ENCODE assay signal across 8 mouse cellular contexts in the genomic region with DNA sequence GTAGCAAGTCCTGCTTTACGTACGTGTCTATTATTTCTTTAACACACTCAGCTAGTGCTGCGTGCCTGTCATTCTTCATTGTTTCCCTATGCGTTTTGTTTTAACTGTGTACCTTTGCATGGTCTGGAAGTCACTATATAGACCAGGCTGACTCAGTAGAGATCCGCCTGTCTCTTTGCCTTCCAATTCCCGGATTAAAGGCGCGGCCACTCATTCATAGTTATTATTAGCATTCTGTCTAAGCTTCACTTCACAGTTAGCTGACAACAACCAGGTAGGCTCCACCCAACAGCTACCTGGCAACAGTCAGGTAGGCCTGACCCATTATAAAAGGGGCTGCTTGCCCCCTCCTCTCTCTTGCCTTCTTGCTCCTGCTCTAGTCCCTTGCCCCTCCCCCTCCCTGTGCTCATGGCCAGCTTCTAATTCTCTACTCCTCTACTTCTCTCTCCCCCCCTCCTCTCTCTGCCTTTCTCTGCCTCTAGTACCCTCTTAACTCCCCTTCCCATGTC. TPM values are rescaled to one million over a fixed set of nuclear protein-coding genes. Genes with fewer than 3 reads are reported as not detected.
DNase-seq lines count a peak whose midpoint lies in the region; ATAC-seq and TF ChIP-seq lines count a peak whose summit lies in the region.

No protein-coding gene starts in this region.

- WGBS in hindbrain, postnatal 0 days, result under 1% methylated on average over 8 of the region's 8 CpGs
- WGBS in midbrain, embryonic 16.5 days, result under 1% methylated on average over 8 of the region's 8 CpGs

- H3K9me3 ChIP-seq in hindbrain, postnatal 0 days (ENCODE audit: low read length), result no peaks in the 10 kb centered on the region
- no peaks in the 10 kb centered on the region for H3K9me3 ChIP-seq in midbrain, embryonic 16.5 days (replicated peaks; ENCODE audit: control insufficient read depth, low read length, poor library complexity, severe bottlenecking)

- peak overlapping the region; percentile 85 for H3K4me2 ChIP-seq in hindbrain, postnatal 0 days (ENCODE audit: low read depth, low read length)
- H3K4me2 ChIP-seq in midbrain, embryonic 16.5 days (ENCODE audit: low read length), result peak overlapping the region; percentile 90

- H3K9ac ChIP-seq in hindbrain, postnatal 0 days (replicated peaks; ENCODE audit: low read length), result peak overlapping the region; percentile 78
- H3K9ac ChIP-seq in midbrain, embryonic 16.5 days (ENCODE audit: low read depth, low read length), result peak overlapping the region; percentile 70

- DNase-seq in cerebellum, adult 9-10 months, result peak; percentile 62
- no peak for DNase-seq in cerebellum, adult 8-10 months
- DNase-seq in right cerebral cortex, postnatal 10 days (ENCODE audit: low spot score in 2 of 2), result peak; percentile 47 to 59
- no peak for DNase-seq in right cerebral cortex, adult 2 months (ENCODE audit: low spot score in 2 of 2)
- DNase-seq in hindbrain, postnatal 0 days (ENCODE audit: low spot score), result peak; percentile 15
- no peak for DNase-seq in yolk sac, embryonic 10.5 days (ENCODE audit: low spot score)
- DNase-seq in left cerebral cortex, adult 8-10 months (ENCODE audit: low spot score in 2 of 2), result no peak

- peaks cover 28% of the 10 kb centered on the region for H3K36me3 ChIP-seq in hindbrain, postnatal 0 days (ENCODE audit: insufficient read depth, low read length)
- H3K36me3 ChIP-seq in midbrain, embryonic 16.5 days (ENCODE audit: control insufficient read depth, insufficient read depth, low read length), result peaks cover 19% of the 10 kb centered on the region

- no peak for TF ChIP-seq CTCF in hindbrain, postnatal 0 days (IDR thresholded peaks at IDR 0.05; ENCODE audit: low read depth)

- H3K4me1 ChIP-seq in hindbrain, postnatal 0 days (ENCODE audit: insufficient read depth, low read length), result peaks cover 11% of the 10 kb centered on the region
- peaks cover 22% of the 10 kb centered on the region for H3K4me1 ChIP-seq in midbrain, embryonic 16.5 days (ENCODE audit: control insufficient read depth, insufficient read depth, low read length)

- H3K4me3 ChIP-seq in hindbrain, postnatal 0 days (ENCODE audit: low read length), result peak overlapping the region; percentile 68
- peak overlapping the region; percentile 83 for H3K4me3 ChIP-seq in midbrain, embryonic 16.5 days (ENCODE audit: low read depth, low read length)

- no peaks in the 10 kb centered on the region for H3K27me3 ChIP-seq in hindbrain, postnatal 0 days (ENCODE audit: insufficient read depth, low read length)
- no peaks in the 10 kb centered on the region for H3K27me3 ChIP-seq in midbrain, embryonic 16.5 days (ENCODE audit: control insufficient read depth, insufficient read depth, low read depth, low read length)

- peak overlapping the region; percentile 97 for H3K27ac ChIP-seq in hindbrain, postnatal 0 days
- peak overlapping the region; percentile 91 for H3K27ac ChIP-seq in midbrain, embryonic 16.5 days (ENCODE audit: low read length)

- peak; percentile 20; the same call in 1 of the 2 replicates for ATAC-seq in hindbrain, postnatal 0 days
- peak; percentile 63 for ATAC-seq in midbrain, embryonic 16.5 days

RNA-seq across cellular contexts. Expression of a gene that starts 0.3 kb away (rescaled TPM):
- total RNA-seq in hindbrain, postnatal 0 days (2014; rRNA removed), result 91.0 and 91.5 TPM in 2 replicates
- 50.5 and 51.9 TPM in 2 replicates for polyA plus RNA-seq in hindbrain, postnatal 0 days (2015; fragmentation: Nextera tagmentation; extraction: Ambion mirVana)
- polyA plus RNA-seq in midbrain, embryonic 16.5 days (2015; fragmentation: Nextera tagmentation; extraction: Ambion mirVana), result 44.2 and 45.2 TPM in 2 replicates
- total RNA-seq in left cerebral cortex, adult 8-10 months (2022), result 10 to 100 TPM; 13.0 to 20.1 (median 16.1) TPM

RNA-seq across cellular contexts. Expression of a gene that starts 9.4 kb away (rescaled TPM):
- total RNA-seq in hindbrain, postnatal 0 days (2014; rRNA removed), result 71.4 and 84.4 TPM in 2 replicates
- 60.9 and 62.7 TPM in 2 replicates for polyA plus RNA-seq in hindbrain, postnatal 0 days (2015; fragmentation: Nextera tagmentation; extraction: Ambion mirVana)
- polyA plus RNA-seq in midbrain, embryonic 16.5 days (2015; fragmentation: Nextera tagmentation; extraction: Ambion mirVana), result 58.7 and 65.4 TPM in 2 replicates
- total RNA-seq in left cerebral cortex, adult 8-10 months (2022), result 10 to 100 TPM; 36.9 to 50.9 (median 45.7) TPM

RNA-seq across cellular contexts. Expression of a gene that starts 13.1 kb away (rescaled TPM):
- total RNA-seq in hindbrain, postnatal 0 days (2014; rRNA removed), result 0.40 and 0.89 TPM in 2 replicates
- polyA plus RNA-seq in hindbrain, postnatal 0 days (2015; fragmentation: Nextera tagmentation; extraction: Ambion mirVana), result 0.36 and 0.43 TPM in 2 replicates
- 0.25 and 0.26 TPM in 2 replicates for polyA plus RNA-seq in midbrain, embryonic 16.5 days (2015; fragmentation: Nextera tagmentation; extraction: Ambion mirVana)
- total RNA-seq in left cerebral cortex, adult 8-10 months (2022), result under 1 TPM; 0.14 to 0.44 (median 0.17) TPM

RNA-seq across cellular contexts. Expression of a gene that starts 22.1 kb away (rescaled TPM):
- not detected in 2 replicates for total RNA-seq in hindbrain, postnatal 0 days (2014; rRNA removed)
- 0.21 and 0.23 TPM in 2 replicates for polyA plus RNA-seq in hindbrain, postnatal 0 days (2015; fragmentation: Nextera tagmentation; extraction: Ambion mirVana)
- 0.15 TPM in 1 of 2 replicates, not detected in the other for polyA plus RNA-seq in midbrain, embryonic 16.5 days (2015; fragmentation: Nextera tagmentation; extraction: Ambion mirVana)
- total RNA-seq in left cerebral cortex, adult 8-10 months (2022), result 1 to 10 TPM in 1 of 4 experiments, under 1 TPM in 3; 0.67 to 1.4 (median 0.76) TPM

RNA-seq across cellular contexts. Expression of a gene that starts 22.6 kb away (rescaled TPM):
- 112 and 123 TPM in 2 replicates for total RNA-seq in hindbrain, postnatal 0 days (2014; rRNA removed)
- polyA plus RNA-seq in hindbrain, postnatal 0 days (2015; fragmentation: Nextera tagmentation; extraction: Ambion mirVana), result 151 and 155 TPM in 2 replicates
- polyA plus RNA-seq in midbrain, embryonic 16.5 days (2015; fragmentation: Nextera tagmentation; extraction: Ambion mirVana), result 133 and 151 TPM in 2 replicates
- 100 to 1,000 TPM in 2 of 4 experiments, 10 to 100 TPM in 2; 89.4 to 109 (median 102) TPM for total RNA-seq in left cerebral cortex, adult 8-10 months (2022)

Comparison
In these comparisons a context has a peak if more than half of its experiments do, and no peak if none do; other contexts are left out.
1. DNase-seq: peak in cerebellum, adult 9-10 months (single experiment), right cerebral cortex, postnatal 10 days (2 of 2) and hindbrain, postnatal 0 days (single experiment); none in cerebellum, adult 8-10 months (single experiment), right cerebral cortex, adult 2 months (0 of 2), yolk sac, embryonic 10.5 days (single experiment) and left cerebral cortex, adult 8-10 months (0 of 2).